Mouse (Mus musculus) forebrain, embryonic 16.5 days (tissue): ENCODE results near the gene 1700109H08Rik. TPM values are rescaled to one million over a fixed set of nuclear protein-coding genes. Genes with fewer than 3 reads are reported as not detected.
"Not testable (repeated sequence)": the region's sequence is repeated elsewhere in the genome, so short reads cannot be mapped to it uniquely, and the experiment has no call there.

Experiments
- ATAC-seq: fragments of 200-750 bp; cut with Nextera tagmentation; 2 replicates; pipeline ENCODE4 v1.8.0; 2017; ENCODE audit warnings: mild to moderate bottlenecking, moderate library complexity
- H3K27ac ChIP-seq: fragments of 300-500 bp; sonication (generic); 2 replicates; pipeline ENCODE4 v1.5.1; 2014; ENCODE audit warnings: low read length, control low read depth
- H3K27me3 ChIP-seq: fragments of 300-500 bp; sonication (generic); replicated peaks from 2 replicates; pipeline ENCODE4 v1.6.1; 2014; ENCODE audit warnings: low read length; ENCODE audit not compliant: control insufficient read depth, insufficient read depth
- H3K36me3 ChIP-seq: fragments of 300-500 bp; sonication (generic); 2 replicates; pipeline ENCODE4 v1.6.1; 2014; ENCODE audit not compliant: control insufficient read depth, insufficient read depth
- H3K4me1 ChIP-seq: fragments of 300-500 bp; sonication (generic); replicated peaks from 2 replicates; pipeline ENCODE4 v1.6.1; 2014; ENCODE audit warnings: low read length; ENCODE audit not compliant: control insufficient read depth, insufficient read depth
- H3K4me2 ChIP-seq: fragments of 300-500 bp; sonication (generic); 2 replicates; pipeline ENCODE4 v1.6.1; 2014; ENCODE audit warnings: mild to moderate bottlenecking, low read length, control low read depth
- H3K4me3 ChIP-seq: fragments of 300-500 bp; sonication (generic); replicated peaks from 2 replicates; pipeline ENCODE4 v1.5.1; 2014; ENCODE audit warnings: mild to moderate bottlenecking, low read length, control low read depth
- H3K9ac ChIP-seq: fragments of 300-500 bp; sonication (generic); replicated peaks from 2 replicates; pipeline ENCODE4 v1.6.1; 2014; ENCODE audit warnings: low read depth, low read length, control low read depth
- H3K9me3 ChIP-seq: fragments of 300-500 bp; sonication (generic); 2 replicates; pipeline ENCODE4 v1.6.1; 2016; ENCODE audit warnings: low read length; ENCODE audit not compliant: control insufficient read depth
- WGBS: fragments of 180-500 bp; shearing (Covaris S2); extraction: QIAGEN DNeasy Blood & Tissue Kit; methylation state at CpG from one replicate; pipeline ENCODE4 v1.1.7; 2014; 5-methylcytosine and 5-hydroxymethylcytosine counted together
- polyA plus RNA-seq: library from polyadenylated mRNA; unstranded; fragments of >200 nt; fragmentation: Nextera tagmentation; extraction: Ambion mirVana; gene quantifications from 2 replicates; pipeline ENCODE4 v1.2.1, GENCODE M21; 2015

1700109H08Rik gene
- polyA plus RNA-seq, 1 experiment from 2014 or later: 3.5 TPM

- Histone ChIP-seq H3K36me3 (peaks cover under 1% of the 10 kb centered on the region), H3K27ac (peak within 1 kb of the TSS; percentile 44), H3K9me3 (no peaks in the 10 kb centered on the region), H3K9ac (peak within 1 kb of the TSS; percentile 67), H3K4me3 (peak within 1 kb of the TSS; percentile 61), H3K4me2 (peak within 1 kb of the TSS; percentile 81), H3K27me3 (no peaks in the 10 kb centered on the region), H3K4me1 (peaks cover 17% of the 10 kb centered on the region)
- WGBS: under 1% methylated on average over 31 of the region's 31 CpGs
- ATAC-seq: peak; percentile 83
These were observed 25.0 kb downstream of the 1700109H08Rik start, which contains the start of gene Rbm48 for GRCm38 (mm10) chr5:3596399-3596766. Rbm48 (minus strand) TSS chr5:3596585.

- H3K27me3 ChIP-seq: no peaks in the 10 kb centered on the region
These were observed 25.8 kb downstream of the 1700109H08Rik start for GRCm38 (mm10) chr5:3597171-3597570.

GRCm38 (mm10) chr5:3598766-3599165, 27.4 kb downstream of the 1700109H08Rik start:
- Histone ChIP-seq H3K9me3 (no peaks in the 10 kb centered on the region), H3K27ac (no peak overlapping the region), H3K4me3 (no peak overlapping the region), H3K4me2 (no peak overlapping the region), H3K36me3 (no peaks in the 10 kb centered on the region), H3K9ac (no peak overlapping the region), H3K27me3 (no peaks in the 10 kb centered on the region), H3K4me1 (peaks cover 17% of the 10 kb centered on the region)
- 94% methylated on average over 5 of the region's 5 CpGs for WGBS
- no peak for ATAC-seq

More at GRCm38 (mm10) chr5:3597171-3597570, 25.8 kb downstream of the 1700109H08Rik start:
- Histone ChIP-seq H3K9ac (no peak overlapping the region; the same call in 1 of the 2 replicates), H3K9me3 (no peaks in the 10 kb centered on the region), H3K4me1 (peaks cover 17% of the 10 kb centered on the region), H3K27ac (no peak overlapping the region), H3K4me3 (peak overlapping the region; percentile 61), H3K4me2 (peak overlapping the region; percentile 77), H3K36me3 (no peaks in the 10 kb centered on the region)
- no peak for ATAC-seq

GRCm38 (mm10) chr5:3600298-3600697, 28.9 kb downstream of the 1700109H08Rik start:
- H3K9me3 ChIP-seq: no peaks in the 10 kb centered on the region
- H3K27ac ChIP-seq: no peak overlapping the region
- no peak overlapping the region for H3K4me3 ChIP-seq
- peaks cover 6% of the 10 kb centered on the region for H3K4me1 ChIP-seq
- 92% methylated on average over 1 of the region's 1 CpGs for WGBS
- H3K36me3 ChIP-seq: peaks cover 2% of the 10 kb centered on the region; the same call in 1 of the 2 replicates
- no peak overlapping the region for H3K4me2 ChIP-seq
- H3K27me3 ChIP-seq: no peaks in the 10 kb centered on the region
- ATAC-seq: no peak
- no peak overlapping the region for H3K9ac ChIP-seq

GRCm38 (mm10) chr5:3600790-3601189, 29.4 kb downstream of the 1700109H08Rik start:
- Histone ChIP-seq H3K27ac (no peak overlapping the region), H3K36me3 (peaks cover 6% of the 10 kb centered on the region; the same call in 1 of the 2 replicates), H3K27me3 (no peaks in the 10 kb centered on the region), H3K4me1 (peaks cover 4% of the 10 kb centered on the region), H3K4me2 (no peak overlapping the region), H3K9me3 (no peaks in the 10 kb centered on the region), H3K4me3 (no peak overlapping the region), H3K9ac (no peak overlapping the region)
- no peak for ATAC-seq
- WGBS: 97% methylated on average over 3 of the region's 3 CpGs

GRCm38 (mm10) chr5:3607114-3607513, 35.7 kb downstream of the 1700109H08Rik start:
- Histone ChIP-seq H3K9me3 (no peaks in the 10 kb centered on the region), H3K9ac (no peak overlapping the region), H3K4me3 (no peak overlapping the region), H3K27me3 (no peaks in the 10 kb centered on the region), H3K36me3 (peaks cover 22% of the 10 kb centered on the region), H3K27ac (no peak overlapping the region), H3K4me1 (no peaks in the 10 kb centered on the region), H3K4me2 (no peak overlapping the region)
- 96% methylated on average over 9 of the region's 9 CpGs for WGBS
- no peak for ATAC-seq

- no peak overlapping the region for H3K9ac ChIP-seq
- H3K9me3 ChIP-seq: no peaks in the 10 kb centered on the region
- ATAC-seq: no peak
- no peaks in the 10 kb centered on the region for H3K4me1 ChIP-seq
- H3K4me2 ChIP-seq: no peak overlapping the region
- WGBS: 94% methylated on average over 7 of the region's 7 CpGs
- H3K27ac ChIP-seq: no peak overlapping the region
- peaks cover 26% of the 10 kb centered on the region for H3K36me3 ChIP-seq
- H3K4me3 ChIP-seq: no peak overlapping the region
- no peaks in the 10 kb centered on the region for H3K27me3 ChIP-seq
These were observed 37.9 kb downstream of the 1700109H08Rik start for GRCm38 (mm10) chr5:3609241-3609640.

- not testable (repeated sequence) for H3K27ac ChIP-seq, H3K27me3 ChIP-seq, H3K4me1 ChIP-seq, H3K9ac ChIP-seq, H3K4me2 ChIP-seq, H3K9me3 ChIP-seq, ATAC-seq, H3K4me3 ChIP-seq
- H3K36me3 ChIP-seq: peaks cover 14% of the 10 kb centered on the region; the same call in 1 of the 2 replicates
- WGBS: 97% methylated on average over 2 of the region's 2 CpGs
These were observed 40.5 kb downstream of the 1700109H08Rik start for GRCm38 (mm10) chr5:3611835-3612234.

GRCm38 (mm10) chr5:3620486-3620885, 49.1 kb downstream of the 1700109H08Rik start:
- 85% methylated on average over 7 of the region's 7 CpGs for WGBS
- Histone ChIP-seq H3K27me3 (no peaks in the 10 kb centered on the region), H3K9ac (no peak overlapping the region), H3K4me3 (no peak overlapping the region), H3K36me3 (peaks cover 23% of the 10 kb centered on the region), H3K9me3 (no peaks in the 10 kb centered on the region), H3K4me2 (no peak overlapping the region), H3K4me1 (no peaks in the 10 kb centered on the region), H3K27ac (no peak overlapping the region)
- no peak for ATAC-seq

- H3K4me3 ChIP-seq: no peak overlapping the region
- no peaks in the 10 kb centered on the region for H3K9me3 ChIP-seq
- H3K4me2 ChIP-seq: no peak overlapping the region
- H3K27ac ChIP-seq: no peak overlapping the region
- H3K27me3 ChIP-seq: no peaks in the 10 kb centered on the region
- ATAC-seq: no peak
- H3K4me1 ChIP-seq: no peaks in the 10 kb centered on the region
- H3K36me3 ChIP-seq: peaks cover 3% of the 10 kb centered on the region; the same call in 1 of the 2 replicates
- WGBS: 97% methylated on average over 5 of the region's 5 CpGs
- no peak overlapping the region for H3K9ac ChIP-seq
These were observed 58.7 kb downstream of the 1700109H08Rik start for GRCm38 (mm10) chr5:3630055-3630454.
